Mouse (Mus musculus): Measurements from ENCODE around the gene Tmem106c. TPM values are rescaled to one million over a fixed set of nuclear protein-coding genes. Genes with fewer than 3 reads are reported as not detected.
A peak's percentile ranks its signal among the peaks of the same experiment; 100 is the strongest.

Gene Tmem106c
- polyA plus RNA-seq, 1 experiment from 2014 or later, result 33.1 TPM

DNA sequence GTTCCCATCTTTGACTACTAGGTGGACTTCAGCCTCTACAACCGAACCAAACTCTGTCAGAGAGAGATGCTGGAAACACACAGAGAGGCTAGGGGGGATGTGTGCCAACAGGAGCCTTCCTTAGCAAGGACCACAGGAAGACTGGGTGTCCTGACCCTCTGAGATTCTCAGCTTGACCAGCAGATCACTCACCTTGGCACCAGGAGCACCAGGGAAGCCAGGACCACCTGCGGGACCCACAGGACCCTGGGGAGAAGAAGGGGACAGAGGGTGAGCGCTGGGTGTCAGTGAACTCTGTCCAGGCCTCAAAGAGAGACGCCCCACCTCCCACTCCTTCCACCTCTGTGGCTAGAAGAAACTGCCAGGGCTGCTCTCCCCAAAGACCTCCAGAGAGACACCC lies 26.7 kb downstream of the Tmem106c start:
- Histone ChIP-seq H3K36me3 (ENCODE audit: control insufficient read depth, insufficient read depth, low read length) (no peaks in the 10 kb centered on the region), H3K9ac (ENCODE audit: low read length) (no peak overlapping the region), H3K4me3 (ENCODE audit: low read depth, low read length) (no peak overlapping the region), H3K27ac (replicated peaks) (no peak overlapping the region), H3K9me3 (ENCODE audit: control insufficient read depth, low read length) (no peaks in the 10 kb centered on the region), H3K27me3 (ENCODE audit: control insufficient read depth, insufficient read depth, low read length) (no peaks in the 10 kb centered on the region), H3K4me1 (replicated peaks; ENCODE audit: control insufficient read depth, insufficient read depth) (no peaks in the 10 kb centered on the region), H3K4me2 (replicated peaks; ENCODE audit: low read depth) (no peak overlapping the region)
- 44% methylated on average over 4 of the region's 4 CpGs for WGBS
- TF ChIP-seq EP300 (optimal IDR thresholded peaks at IDR 0.05) (no peak), CTCF (IDR thresholded peaks at IDR 0.05; ENCODE audit: low read depth) (no peak)
- no peak for ATAC-seq (ENCODE audit: low FRiP score, low TSS enrichment)
- no peak for DNase-seq (ENCODE audit: low spot score)

- H3K4me3 ChIP-seq (ENCODE audit: low read depth, low read length), result no peak overlapping the region
- H3K27ac ChIP-seq (replicated peaks), result no peak overlapping the region
- H3K36me3 ChIP-seq (ENCODE audit: control insufficient read depth, insufficient read depth, low read length), result no peaks in the 10 kb centered on the region
- WGBS, result 53% methylated on average over 12 of the region's 12 CpGs
- TF ChIP-seq EP300 (optimal IDR thresholded peaks at IDR 0.05) (no peak), CTCF (IDR thresholded peaks at IDR 0.05; ENCODE audit: low read depth) (no peak)
- H3K4me2 ChIP-seq (replicated peaks; ENCODE audit: low read depth), result no peak overlapping the region
- H3K9me3 ChIP-seq (ENCODE audit: control insufficient read depth, low read length), result no peaks in the 10 kb centered on the region
- no peaks in the 10 kb centered on the region for H3K4me1 ChIP-seq (replicated peaks; ENCODE audit: control insufficient read depth, insufficient read depth)
- DNase-seq (ENCODE audit: low spot score) (no peak), ATAC-seq (ENCODE audit: low FRiP score, low TSS enrichment) (no peak)
- no peaks in the 10 kb centered on the region for H3K27me3 ChIP-seq (ENCODE audit: control insufficient read depth, insufficient read depth, low read length)
- no peak overlapping the region for H3K9ac ChIP-seq (ENCODE audit: low read length)
Observed at GRCm38 (mm10) chr15:97991285-97991895, 27.4 kb downstream of the Tmem106c start.

DNA sequence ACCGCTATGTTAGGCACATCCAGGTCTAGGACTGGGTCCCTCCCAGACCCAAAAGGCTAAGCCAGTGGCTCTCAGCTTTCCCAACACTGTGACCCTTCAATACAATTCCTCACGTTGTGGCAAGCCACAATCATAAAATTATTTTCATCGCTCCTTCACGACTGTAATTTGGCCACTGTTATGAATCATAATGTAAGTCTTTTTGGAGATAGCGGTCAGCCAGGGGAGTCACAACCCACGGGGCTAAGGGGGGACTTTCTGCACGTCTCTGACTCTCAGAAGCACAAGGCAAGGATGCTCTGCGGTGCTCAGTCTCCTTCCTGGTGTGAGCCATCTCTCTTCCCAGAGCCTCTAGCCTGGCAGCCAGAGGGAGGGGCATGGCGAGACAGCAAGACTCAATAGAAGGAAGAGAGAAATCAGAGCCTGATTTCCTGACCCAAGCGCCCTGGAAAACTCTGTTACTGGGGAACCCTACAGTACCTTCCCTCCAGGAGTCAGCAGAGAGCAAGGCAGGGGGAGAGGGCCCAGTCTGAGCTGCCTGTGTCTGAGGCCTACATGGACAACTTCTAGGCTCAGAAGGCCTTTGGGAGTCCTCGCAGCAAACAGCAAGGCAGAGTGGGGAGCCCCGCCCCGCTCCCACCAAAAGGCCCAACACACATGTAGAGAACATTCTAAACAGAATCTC lies 28.2 kb downstream of the Tmem106c start:
- Histone ChIP-seq H3K4me1 (replicated peaks; ENCODE audit: control insufficient read depth, insufficient read depth) (no peaks in the 10 kb centered on the region), H3K4me3 (ENCODE audit: low read depth, low read length) (no peak overlapping the region), H3K9me3 (ENCODE audit: control insufficient read depth, low read length) (no peaks in the 10 kb centered on the region), H3K36me3 (ENCODE audit: control insufficient read depth, insufficient read depth, low read length) (no peaks in the 10 kb centered on the region), H3K27ac (replicated peaks) (0 out of 2 replicates have a peak overlapping the region, but pooled peaks have one; percentile 35), H3K9ac (ENCODE audit: low read length) (peak overlapping the region; percentile 45; the same call in 1 of the 2 replicates), H3K4me2 (replicated peaks; ENCODE audit: low read depth) (peak overlapping the region; percentile 42; the same call in 1 of the 2 replicates), H3K27me3 (ENCODE audit: control insufficient read depth, insufficient read depth, low read length) (no peaks in the 10 kb centered on the region)
- DNase-seq (ENCODE audit: low spot score), result no peak
- peak; percentile 56 for TF ChIP-seq CTCF (IDR thresholded peaks at IDR 0.05; ENCODE audit: low read depth)
- TF ChIP-seq EP300 (optimal IDR thresholded peaks at IDR 0.05), result no peak
- WGBS, result 60% methylated on average over 13 of the region's 13 CpGs
- no peak for ATAC-seq (ENCODE audit: low FRiP score, low TSS enrichment)

DNA sequence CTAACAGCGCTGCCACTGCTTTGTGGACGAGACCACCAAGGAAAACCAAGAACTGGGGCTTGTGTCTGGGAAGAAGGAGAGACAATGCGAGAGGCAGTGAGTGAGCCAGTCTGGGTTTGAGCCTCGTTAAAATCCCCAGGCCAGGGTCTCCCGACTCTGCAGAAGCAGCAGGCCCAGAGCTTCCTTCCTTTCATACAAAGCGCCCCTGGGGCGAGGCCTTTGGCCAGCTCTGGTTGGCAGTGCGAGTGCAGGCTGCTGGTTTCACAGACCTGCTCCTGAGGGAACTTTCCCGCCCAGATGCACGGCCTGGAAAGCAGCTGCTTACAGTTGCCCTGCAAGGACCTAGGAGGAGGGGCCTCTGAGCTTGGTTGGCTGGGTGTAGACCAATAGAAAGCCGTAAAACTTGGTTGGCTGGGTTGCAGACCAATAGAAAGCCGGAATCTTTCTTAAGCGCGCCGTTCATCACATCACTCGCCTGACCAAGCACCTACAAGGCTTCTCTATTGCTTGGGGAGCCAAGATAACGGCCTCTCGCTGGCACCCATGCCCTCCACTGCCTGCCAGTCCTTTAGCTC lies 28.8 kb downstream of the Tmem106c start:
- WGBS, result 10% methylated on average over 18 of the region's 18 CpGs
- H3K9ac ChIP-seq (ENCODE audit: low read length), result peak overlapping the region; percentile 45; the same call in 1 of the 2 replicates
- ATAC-seq (ENCODE audit: low FRiP score, low TSS enrichment), result peak; percentile 94
- TF ChIP-seq CTCF (IDR thresholded peaks at IDR 0.05; ENCODE audit: low read depth), result no peak
- no peak for TF ChIP-seq EP300 (optimal IDR thresholded peaks at IDR 0.05)
- DNase-seq (ENCODE audit: low spot score), result peak; percentile 79
- no peaks in the 10 kb centered on the region for H3K36me3 ChIP-seq (ENCODE audit: control insufficient read depth, insufficient read depth, low read length)
- no peaks in the 10 kb centered on the region for H3K27me3 ChIP-seq (ENCODE audit: control insufficient read depth, insufficient read depth, low read length)
- 0 out of 2 replicates have a peak overlapping the region, but pooled peaks have one; percentile 35 for H3K27ac ChIP-seq (replicated peaks)
- H3K9me3 ChIP-seq (ENCODE audit: control insufficient read depth, low read length), result no peaks in the 10 kb centered on the region
- peak overlapping the region; percentile 42 for H3K4me2 ChIP-seq (replicated peaks; ENCODE audit: low read depth)
- no peak overlapping the region for H3K4me3 ChIP-seq (ENCODE audit: low read depth, low read length)
- no peaks in the 10 kb centered on the region for H3K4me1 ChIP-seq (replicated peaks; ENCODE audit: control insufficient read depth, insufficient read depth)

GRCm38 (mm10) chr15:97996716-97997256 lies 32.8 kb downstream of the Tmem106c start:
- no peak for TF ChIP-seq CTCF (IDR thresholded peaks at IDR 0.05; ENCODE audit: low read depth)
- no peak for TF ChIP-seq EP300 (optimal IDR thresholded peaks at IDR 0.05)
- peaks cover 19% of the 10 kb centered on the region; the same call in 1 of the 2 replicates for H3K27me3 ChIP-seq (ENCODE audit: control insufficient read depth, insufficient read depth, low read length)
- no peaks in the 10 kb centered on the region for H3K4me1 ChIP-seq (replicated peaks; ENCODE audit: control insufficient read depth, insufficient read depth)
- no peak for ATAC-seq (ENCODE audit: low FRiP score, low TSS enrichment)
- H3K36me3 ChIP-seq (ENCODE audit: control insufficient read depth, insufficient read depth, low read length), result no peaks in the 10 kb centered on the region
- no peak overlapping the region for H3K9ac ChIP-seq (ENCODE audit: low read length)
- H3K9me3 ChIP-seq (ENCODE audit: control insufficient read depth, low read length), result no peaks in the 10 kb centered on the region
- H3K4me2 ChIP-seq (replicated peaks; ENCODE audit: low read depth), result no peak overlapping the region
- H3K4me3 ChIP-seq (ENCODE audit: low read depth, low read length), result no peak overlapping the region
- H3K27ac ChIP-seq (replicated peaks), result no peak overlapping the region
- DNase-seq (ENCODE audit: low spot score), result no peak
- WGBS, result 47% methylated on average over 13 of the region's 13 CpGs
